Mouse (Mus musculus): ENCODE measurements around the gene Sod3. TPM values are rescaled to one million over a fixed set of nuclear protein-coding genes. Genes with fewer than 3 reads are reported as not detected.

Gene Sod3
- total RNA-seq, 1 experiment from 2014 or later, result not detected

Other genes with a start within 250 kb of the Sod3 start
- 369 and 381 TPM in 2 replicates for gene Dhx15, start 173.3 kb upstream of the Sod3 start, total RNA-seq (2017)
- 1.1 TPM in 1 of 2 replicates, not detected in the other for gene Ccdc149, start 107.7 kb downstream of the Sod3 start, total RNA-seq (2017)
- gene Lgi2, start 202.7 kb downstream of the Sod3 start, total RNA-seq (2017), result not detected in 2 replicates

Data from common myeloid progenitor, adult 5-6 weeks (primary cell).